Mouse (Mus musculus): ENCODE results near the gene Olfr354. TPM values are rescaled to one million over a fixed set of nuclear protein-coding genes. Genes with fewer than 3 reads are reported as not detected.

Olfr354 gene
- not detected in 2 replicates for polyA plus RNA-seq (2012; rRNA removed)

DNA sequence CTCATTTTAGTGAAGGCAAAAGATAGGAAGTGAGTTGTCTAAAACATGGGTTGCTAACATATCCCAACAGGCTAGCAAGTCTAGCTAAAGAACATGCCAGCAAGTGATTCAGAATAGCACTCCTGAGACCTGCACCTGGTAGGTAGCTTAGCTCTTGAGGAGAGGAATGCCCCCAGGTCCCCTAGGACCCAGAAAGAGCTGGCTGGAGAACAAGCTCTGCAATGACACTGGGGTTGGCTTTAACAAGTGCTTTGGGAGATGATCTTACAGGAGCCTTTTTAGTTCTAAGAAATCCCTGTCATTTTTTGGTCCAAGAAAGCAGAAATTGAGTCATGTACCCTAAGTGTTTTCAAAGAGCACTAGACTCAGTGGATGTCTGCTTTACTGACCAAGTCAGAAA, at the start of gene Olfr354:
TSS of gene Olfr354 (plus strand) at position 301 of the 400 bp plus-strand sequence.

DNA sequence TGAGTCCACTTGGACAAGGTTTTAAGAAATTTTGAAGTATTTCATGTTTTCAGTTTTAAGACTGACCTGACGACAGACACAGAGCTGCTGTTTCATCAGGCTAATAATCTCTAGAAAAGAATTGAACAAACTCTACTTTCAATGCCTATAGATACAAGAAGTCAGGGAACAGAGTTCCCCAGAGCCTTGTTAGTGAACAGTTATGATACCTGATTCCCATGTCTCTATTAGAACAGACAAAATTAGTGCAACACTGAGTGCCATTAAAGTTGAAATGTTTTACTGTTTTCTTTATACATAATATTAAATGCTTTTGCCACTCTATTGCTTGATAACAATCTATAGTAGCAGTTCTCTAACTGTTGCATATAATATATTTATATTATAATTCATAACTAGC, 42.9 kb upstream of the Olfr354 start, which contains the start of gene Olfr351:
TSS of gene Olfr351 (minus strand) at position 101 of the 400 bp plus-strand sequence.

DNA sequence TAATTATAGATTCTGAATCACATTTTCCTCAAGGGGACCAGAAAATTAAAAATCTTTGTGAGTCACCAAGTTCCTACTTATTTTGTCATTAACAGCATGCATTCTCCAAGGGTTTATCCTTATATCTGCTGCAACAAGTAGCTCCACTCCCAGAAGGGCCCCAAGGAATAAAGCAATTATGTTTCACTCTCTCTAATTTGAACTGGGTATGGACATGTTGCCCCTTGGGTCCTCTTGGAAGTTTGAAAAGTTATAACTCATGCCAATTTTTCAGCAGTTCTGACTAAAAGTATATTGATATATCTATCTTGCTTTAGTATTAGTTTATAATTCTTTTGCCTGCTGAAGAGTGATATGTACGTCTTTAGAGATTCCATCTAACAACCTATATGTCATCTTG, 37.3 kb upstream of the Olfr354 start, which contains the start of gene Olfr352:
TSS of gene Olfr352 (plus strand) at position 301 of the 400 bp plus-strand sequence.

DNA sequence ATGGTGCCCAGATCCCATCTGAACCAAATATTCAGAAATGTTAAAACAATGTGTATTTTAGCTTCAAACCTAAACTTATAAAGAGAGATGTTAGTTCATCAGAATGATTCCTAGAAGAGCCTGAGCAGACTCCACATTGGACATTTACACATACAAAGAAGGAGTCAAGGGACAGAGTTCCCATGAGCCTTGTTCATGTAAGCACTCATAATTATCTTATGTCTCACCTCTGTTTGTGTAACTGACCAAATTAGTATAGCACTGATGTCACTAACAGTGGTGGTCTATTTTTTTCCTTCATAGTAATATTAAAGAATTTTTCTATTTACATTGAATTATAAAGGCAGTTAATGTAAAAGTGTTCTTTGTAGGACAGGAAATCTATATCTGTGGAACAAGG, 12.6 kb upstream of the Olfr354 start, which contains the start of gene Olfr353:
TSS of gene Olfr353 (minus strand) at position 101 of the 400 bp plus-strand sequence.

DNA sequence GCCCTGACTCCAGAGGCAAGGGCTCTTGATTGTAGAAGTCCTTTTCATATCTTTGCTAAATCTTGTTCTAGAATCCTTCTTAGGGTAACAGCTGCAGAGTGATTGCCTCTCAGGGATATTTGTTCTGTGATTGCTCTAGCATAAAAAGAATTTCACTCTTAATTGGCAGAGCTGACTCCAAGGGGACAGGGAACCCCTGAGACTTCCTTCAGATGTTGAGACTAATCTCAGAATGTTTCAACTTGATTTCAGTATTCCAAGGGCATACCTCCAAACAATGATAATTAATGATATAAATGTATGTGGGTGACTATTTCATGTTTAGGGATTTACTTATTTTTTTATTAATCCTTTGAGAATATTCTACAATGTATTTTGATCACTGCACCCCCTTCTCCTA, 23.3 kb downstream of the Olfr354 start, which contains the start of gene Olfr355:
TSS of gene Olfr355 (minus strand) at position 101 of the 400 bp plus-strand sequence.

DNA sequence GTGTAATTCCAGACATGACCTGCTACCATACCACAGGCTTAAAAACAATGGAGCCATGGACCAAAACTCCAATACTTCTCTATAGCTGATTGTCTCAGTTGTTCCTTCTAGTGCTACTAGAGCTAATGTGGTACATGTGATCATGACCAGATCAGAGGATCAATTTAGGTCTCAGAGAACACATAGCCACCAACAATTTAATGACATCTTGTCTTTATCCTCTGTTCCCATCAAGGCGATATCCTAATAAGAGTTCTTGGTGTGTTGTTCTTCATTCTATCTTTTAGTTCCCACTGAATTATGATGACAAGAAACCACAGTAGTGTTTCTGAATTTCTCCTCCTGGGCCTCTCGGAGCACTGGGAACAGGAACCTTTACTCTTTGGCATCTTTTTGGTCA, 31.3 kb downstream of the Olfr354 start, which contains the start of gene Olfr356:
TSS of gene Olfr356 (plus strand) at position 301 of the 400 bp plus-strand sequence.

Other genes with a start within 250 kb of the Olfr354 start
- not detected in 2 replicates for gene Olfr346, start 219.9 kb upstream of the Olfr354 start, polyA plus RNA-seq (2012; rRNA removed)
- not detected in 2 replicates for gene Olfr347, start 173.8 kb upstream of the Olfr354 start, polyA plus RNA-seq (2012; rRNA removed)
- not detected in 2 replicates for gene Olfr348, start 121.4 kb upstream of the Olfr354 start, polyA plus RNA-seq (2012; rRNA removed)
- gene Olfr50, start 115.1 kb upstream of the Olfr354 start, polyA plus RNA-seq (2012; rRNA removed) = not detected in 2 replicates
- not detected in 2 replicates for gene Olfr3, start 88.6 kb upstream of the Olfr354 start, polyA plus RNA-seq (2012; rRNA removed)
- not detected in 2 replicates for gene Olfr350, start 59.4 kb upstream of the Olfr354 start, polyA plus RNA-seq (2012; rRNA removed)
- gene Olfr351, start 43.0 kb upstream of the Olfr354 start, polyA plus RNA-seq (2012; rRNA removed) = not detected in 2 replicates
- not detected in 2 replicates for gene Olfr352, start 37.2 kb upstream of the Olfr354 start, polyA plus RNA-seq (2012; rRNA removed)
- gene Olfr353, start 12.7 kb upstream of the Olfr354 start, polyA plus RNA-seq (2012; rRNA removed) = not detected in 2 replicates
- not detected in 2 replicates for gene Olfr355, start 23.2 kb downstream of the Olfr354 start, polyA plus RNA-seq (2012; rRNA removed)
- not detected in 2 replicates for gene Olfr356, start 31.4 kb downstream of the Olfr354 start, polyA plus RNA-seq (2012; rRNA removed)
- not detected in 2 replicates for gene Olfr357, start 88.1 kb downstream of the Olfr354 start, polyA plus RNA-seq (2012; rRNA removed)
- gene Olfr358, start 103.7 kb downstream of the Olfr354 start, polyA plus RNA-seq (2012; rRNA removed) = not detected in 2 replicates
- gene Olfr360, start 160.1 kb downstream of the Olfr354 start, polyA plus RNA-seq (2012; rRNA removed) = not detected in 2 replicates
- gene Olfr361, start 183.6 kb downstream of the Olfr354 start, polyA plus RNA-seq (2012; rRNA removed) = not detected in 2 replicates
- gene Olfr362, start 212.2 kb downstream of the Olfr354 start, polyA plus RNA-seq (2012; rRNA removed) = not detected in 2 replicates
- not detected in 2 replicates for gene Olfr364-ps1, start 233.6 kb downstream of the Olfr354 start, polyA plus RNA-seq (2012; rRNA removed)